Mouse (Mus musculus) liver, postnatal 0 days (tissue): ENCODE data around the gene Wwp2. TPM values are rescaled to one million over a fixed set of nuclear protein-coding genes. Genes with fewer than 3 reads are reported as not detected.
A peak's percentile ranks its signal among the peaks of the same experiment; 100 is the strongest.

Experiments used
- ATAC-seq: fragments of 200-750 bp; cut with Nextera tagmentation; 2 replicates; pipeline ENCODE4 v1.8.0; 2017; ENCODE audit warnings: mild to moderate bottlenecking, moderate library complexity
- DNase-seq: peaks from one replicate; pipeline ENCODE4 v3.0.0-alpha.2; 2016
- H3K27ac ChIP-seq: fragments of 300-500 bp; sonication (generic); 2 replicates; pipeline ENCODE4 v1.5.1; 2014; ENCODE audit warnings: antibody characterized with exemption, moderate library complexity, mild to moderate bottlenecking, low read depth
- H3K27me3 ChIP-seq: fragments of 300-500 bp; sonication (generic); 2 replicates; pipeline ENCODE4 v1.6.1; 2014; ENCODE audit warnings: low read length, control low read depth, mixed read lengths; ENCODE audit not compliant: insufficient read depth
- H3K36me3 ChIP-seq: fragments of 300-500 bp; sonication (generic); replicated peaks from 2 replicates; pipeline ENCODE4 v1.6.1; 2014; ENCODE audit warnings: mild to moderate bottlenecking, control low read depth, low read length, moderate library complexity, mixed read lengths; ENCODE audit not compliant: insufficient read depth
- H3K4me1 ChIP-seq: fragments of 300-500 bp; sonication (generic); 2 replicates; pipeline ENCODE4 v1.6.1; 2014; ENCODE audit warnings: antibody characterized with exemption, mild to moderate bottlenecking, control low read depth; ENCODE audit not compliant: insufficient read depth
- H3K4me2 ChIP-seq: fragments of 300-500 bp; sonication (generic); 2 replicates; pipeline ENCODE4 v1.6.1; 2014; ENCODE audit warnings: low read depth, mild to moderate bottlenecking, low read length, moderate library complexity, mixed read lengths
- H3K4me3 ChIP-seq: fragments of 300-500 bp; sonication (generic); 2 replicates; pipeline ENCODE4 v1.5.1; 2014; ENCODE audit warnings: low read depth, low read length
- H3K9ac ChIP-seq: fragments of 300-500 bp; sonication (generic); replicated peaks from 2 replicates; pipeline ENCODE4 v1.6.1; 2014; ENCODE audit warnings: mild to moderate bottlenecking, moderate library complexity
- H3K9me3 ChIP-seq: fragments of 300-500 bp; sonication (generic); 2 replicates; pipeline ENCODE4 v1.6.1; 2016; ENCODE audit warnings: mild to moderate bottlenecking, control low read depth, low read length, mixed read lengths
- CTCF ChIP-seq: sonication (generic); IDR thresholded peaks from 2 replicates; pipeline ENCODE4 v1.5.1; 2016; ENCODE audit warnings: antibody characterized with exemption, low read depth
- EP300 ChIP-seq: IDR thresholded peaks from 2 replicates; pipeline ENCODE4 v1.6.1; 2016; ENCODE audit warnings: antibody characterized with exemption, low read depth, mild to moderate bottlenecking
- WGBS: fragments of 180-500 bp; shearing (Covaris S2); extraction: QIAGEN DNeasy Blood & Tissue Kit; methylation state at CpG from one replicate; pipeline ENCODE4 v1.1.7; 2014; ENCODE audit not compliant: insufficient replicate concordance; 5-methylcytosine and 5-hydroxymethylcytosine counted together
- polyA plus RNA-seq: library from polyadenylated mRNA; unstranded; fragments of >200 nt; fragmentation: Nextera tagmentation; extraction: Ambion mirVana; gene quantifications from 2 replicates; pipeline ENCODE4 v1.2.1, GENCODE M21; 2015

Wwp2 gene
- polyA plus RNA-seq, 1 experiment from 2014 or later = 29.1 TPM

- ATAC-seq = peak; percentile 54
- TF ChIP-seq CTCF (peak; percentile 91), EP300 (no peak)
- no peaks in the 10 kb centered on the region for H3K9me3 ChIP-seq
- H3K4me3 ChIP-seq = 0 out of 2 replicates have a peak overlapping the region, but pooled peaks have one; percentile 21
- H3K27ac ChIP-seq = no peak overlapping the region
- H3K4me2 ChIP-seq = peak overlapping the region; percentile 67
- H3K36me3 ChIP-seq = peaks cover 21% of the 10 kb centered on the region
- H3K9ac ChIP-seq = no peak overlapping the region
- DNase-seq = peak; percentile 85
- 8% methylated on average over 10 of the region's 10 CpGs for WGBS
- peaks cover 4% of the 10 kb centered on the region; the same call in 1 of the 2 replicates for H3K4me1 ChIP-seq
- H3K27me3 ChIP-seq = no peaks in the 10 kb centered on the region
These were observed 140.5 kb downstream of the Wwp2 start for GRCm38 (mm10) chr8:107576702-107577101.

GRCm38 (mm10) chr8:107577640-107578039 lies 141.5 kb downstream of the Wwp2 start:
- Histone ChIP-seq H3K27ac (peak overlapping the region; percentile 24; the same call in 1 of the 2 replicates), H3K4me3 (no peak overlapping the region), H3K9me3 (no peaks in the 10 kb centered on the region), H3K9ac (no peak overlapping the region), H3K27me3 (no peaks in the 10 kb centered on the region), H3K4me2 (no peak overlapping the region), H3K36me3 (peaks cover 31% of the 10 kb centered on the region), H3K4me1 (peaks cover 4% of the 10 kb centered on the region; the same call in 1 of the 2 replicates)
- ATAC-seq (peak; percentile 76), DNase-seq (no peak)
- TF ChIP-seq EP300 = peak; percentile 88
- no peak for TF ChIP-seq CTCF
- WGBS = 44% methylated on average over 4 of the region's 4 CpGs

GRCm38 (mm10) chr8:107578132-107578531 lies 142.0 kb downstream of the Wwp2 start:
- H3K27me3 ChIP-seq = no peaks in the 10 kb centered on the region
- no peak overlapping the region for H3K4me3 ChIP-seq
- H3K36me3 ChIP-seq = peaks cover 36% of the 10 kb centered on the region
- WGBS = 45% methylated on average over 8 of the region's 8 CpGs
- H3K4me2 ChIP-seq = no peak overlapping the region
- no peak overlapping the region; the same call in 1 of the 2 replicates for H3K27ac ChIP-seq
- H3K9me3 ChIP-seq = no peaks in the 10 kb centered on the region
- no peak for DNase-seq
- H3K4me1 ChIP-seq = peaks cover 4% of the 10 kb centered on the region; the same call in 1 of the 2 replicates
- no peak overlapping the region for H3K9ac ChIP-seq
- ATAC-seq = no peak
- TF ChIP-seq CTCF = no peak
- TF ChIP-seq EP300 = no peak

- no peak overlapping the region for H3K27ac ChIP-seq
- ATAC-seq (no peak), DNase-seq (no peak)
- H3K9me3 ChIP-seq = no peaks in the 10 kb centered on the region
- H3K4me2 ChIP-seq = no peak overlapping the region
- 71% methylated on average over 8 of the region's 8 CpGs for WGBS
- peaks cover 4% of the 10 kb centered on the region; the same call in 1 of the 2 replicates for H3K4me1 ChIP-seq
- H3K36me3 ChIP-seq = peaks cover 40% of the 10 kb centered on the region
- no peak overlapping the region for H3K4me3 ChIP-seq
- H3K27me3 ChIP-seq = no peaks in the 10 kb centered on the region
- no peak for TF ChIP-seq EP300
- no peak for TF ChIP-seq CTCF
- no peak overlapping the region for H3K9ac ChIP-seq
These were observed 142.4 kb downstream of the Wwp2 start for GRCm38 (mm10) chr8:107578541-107578940.

GRCm38 (mm10) chr8:107580879-107581278 lies 144.7 kb downstream of the Wwp2 start:
- no peak for DNase-seq
- Histone ChIP-seq H3K9me3 (no peaks in the 10 kb centered on the region), H3K27me3 (no peaks in the 10 kb centered on the region), H3K36me3 (peaks cover 62% of the 10 kb centered on the region), H3K27ac (no peak overlapping the region), H3K4me3 (no peak overlapping the region), H3K4me1 (peaks cover 6% of the 10 kb centered on the region; the same call in 1 of the 2 replicates), H3K9ac (no peak overlapping the region), H3K4me2 (no peak overlapping the region)
- WGBS = 88% methylated on average over 13 of the region's 13 CpGs
- TF ChIP-seq CTCF (no peak), EP300 (no peak)
- no peak for ATAC-seq

GRCm38 (mm10) chr8:107581536-107581935 lies 145.4 kb downstream of the Wwp2 start:
- peaks cover 10% of the 10 kb centered on the region for H3K4me1 ChIP-seq
- DNase-seq (no peak), ATAC-seq (no peak)
- H3K36me3 ChIP-seq = peaks cover 65% of the 10 kb centered on the region
- H3K4me3 ChIP-seq = no peak overlapping the region
- no peaks in the 10 kb centered on the region for H3K9me3 ChIP-seq
- 96% methylated on average over 4 of the region's 4 CpGs for WGBS
- H3K4me2 ChIP-seq = no peak overlapping the region
- no peaks in the 10 kb centered on the region for H3K27me3 ChIP-seq
- no peak overlapping the region for H3K9ac ChIP-seq
- no peak overlapping the region for H3K27ac ChIP-seq
- TF ChIP-seq CTCF (no peak), EP300 (no peak)
